22 mouse cellular contexts compared by ENCODE assay signal in genomic region chr15:63445016-63445415, GRCm38 (mm10).
DNase-seq lines count a peak whose midpoint lies in the region; ATAC-seq and TF ChIP-seq lines count a peak whose summit lies in the region.
"Had no signal": no experiment of that assay in that cellular context is flagged by ENCODE, and none has a peak within 500 bp of the region (broad histone marks: within the 10 kb centered on the region; RNA-seq: fewer than 3 reads in every experiment).

No protein-coding gene starts in this region.

- H3K4me1 ChIP-seq in kidney, embryonic 16.5 days (ENCODE audit: insufficient read depth, low read length), result 0 out of 2 replicates have a peak, but pooled peaks cover 6% of the 10 kb centered on the region
- H3K4me1 ChIP-seq: embryonic facial prominence, embryonic 12.5 days; forebrain, embryonic 12.5 days; heart, embryonic 10.5 days; hindbrain, embryonic 12.5 days had no signal

- 0 out of 2 replicates have a peak, but pooled peaks have one; percentile 33 for ATAC-seq in kidney, embryonic 16.5 days (ENCODE audit: low FRiP score, low TSS enrichment)
- ATAC-seq: activated CD4-positive, CD25-positive, alpha-beta regulatory T cell, adult 4 months; forebrain, embryonic 16.5 days; hindbrain, embryonic 16.5 days; Patski had no signal

- H3K36me3 ChIP-seq in kidney, embryonic 16.5 days (ENCODE audit: insufficient read depth, low read length), result no peaks in the 10 kb centered on the region
- H3K36me3 ChIP-seq: embryonic facial prominence, embryonic 12.5 days; forebrain, embryonic 12.5 days; heart, embryonic 10.5 days; hindbrain, embryonic 12.5 days had no signal

- no peak for TF ChIP-seq CTCF in brain, embryonic 14.5 days (IDR thresholded peaks at IDR 0.05; ENCODE audit: borderline replicate concordance, extremely low read depth, insufficient read depth, insufficient read length)

- H3K27ac ChIP-seq in kidney, embryonic 16.5 days (ENCODE audit: low read length), result no peak overlapping the region
- H3K27ac ChIP-seq: embryonic facial prominence, embryonic 12.5 days; forebrain, embryonic 12.5 days; heart, embryonic 10.5 days; hindbrain, embryonic 12.5 days had no signal

- no peak overlapping the region for H3K9ac ChIP-seq in kidney, embryonic 16.5 days (replicated peaks; ENCODE audit: low read length)
- H3K9ac ChIP-seq: embryonic facial prominence, embryonic 12.5 days; forebrain, embryonic 12.5 days; hindbrain, embryonic 12.5 days had no signal

- no peaks in the 10 kb centered on the region for H3K9me3 ChIP-seq in kidney, embryonic 16.5 days (ENCODE audit: low read length)
- H3K9me3 ChIP-seq: embryonic facial prominence, embryonic 12.5 days; forebrain, embryonic 12.5 days; heart, embryonic 10.5 days; hindbrain, embryonic 12.5 days had no signal

- 36% methylated on average over 4 of the region's 4 CpGs for WGBS in kidney, embryonic 16.5 days

- no peaks in the 10 kb centered on the region for H3K27me3 ChIP-seq in kidney, embryonic 16.5 days (ENCODE audit: insufficient read depth, low read length)
- H3K27me3 ChIP-seq: embryonic facial prominence, embryonic 12.5 days; forebrain, embryonic 12.5 days; hindbrain, embryonic 12.5 days; Patski had no signal

- peak; percentile 3 for DNase-seq in gastrocnemius, adult 18-20 months (ENCODE audit: low spot score)
- DNase-seq in gastrocnemius, postnatal 10 days, result no peak
- no peak for DNase-seq in kidney, adult 18-20 months
- DNase-seq in brain, embryonic 14.5 days (ENCODE audit: low read depth), result peak; percentile 15
- DNase-seq in skeletal muscle tissue, adult 2 months (ENCODE audit: low read depth, low spot score), result peak; percentile 2
- no peak for DNase-seq in Muller cell, postnatal 12 days (ENCODE audit: inconsistent ontology term)
- DNase-seq: adrenal gland, postnatal 14 days; cerebellum, adult 18-20 months; cerebellum, postnatal 10 days; gastrocnemius, postnatal 36 days; heart, adult 18-20 months; heart, postnatal 10 days; heart, postnatal 4 days had no signal

- no peak overlapping the region for H3K4me3 ChIP-seq in kidney, embryonic 16.5 days (ENCODE audit: low read length)
- H3K4me3 ChIP-seq: embryonic facial prominence, embryonic 12.5 days; forebrain, embryonic 12.5 days; heart, embryonic 10.5 days; hindbrain, embryonic 12.5 days had no signal

- no peak overlapping the region for H3K4me2 ChIP-seq in kidney, embryonic 16.5 days (replicated peaks; ENCODE audit: low read depth, low read length)
- H3K4me2 ChIP-seq: embryonic facial prominence, embryonic 12.5 days; forebrain, embryonic 12.5 days; hindbrain, embryonic 12.5 days had no signal

- no peak for TF ChIP-seq POLR2A in brain, embryonic 14.5 days (IDR thresholded peaks at IDR 0.05; ENCODE audit: borderline replicate concordance, extremely low read depth, insufficient read depth, insufficient read length, poor library complexity, severe bottlenecking)

Comparison
In these comparisons a context has a peak if more than half of its experiments do, and no peak if none do; other contexts are left out.
1. DNase-seq: peak in gastrocnemius, adult 18-20 months (single experiment), brain, embryonic 14.5 days (single experiment) and skeletal muscle tissue, adult 2 months (single experiment); none in gastrocnemius, postnatal 10 days (single experiment), kidney, adult 18-20 months (single experiment) and Muller cell, postnatal 12 days (single experiment).